Mouse (Mus musculus) frontal cortex, postnatal 36 days (tissue): ENCODE measurements around the gene Angel2.
"Not testable (repeated sequence)": the region's sequence is repeated elsewhere in the genome, so short reads cannot be mapped to it uniquely, and the experiment has no call there.

Source experiments
- DNase-seq, 2 experiments: peaks; one replicate each; pipeline ENCODE4 v3.0.0; 2022; ENCODE audit warnings: low spot score in 2 of 2

Gene Angel2

DNA sequence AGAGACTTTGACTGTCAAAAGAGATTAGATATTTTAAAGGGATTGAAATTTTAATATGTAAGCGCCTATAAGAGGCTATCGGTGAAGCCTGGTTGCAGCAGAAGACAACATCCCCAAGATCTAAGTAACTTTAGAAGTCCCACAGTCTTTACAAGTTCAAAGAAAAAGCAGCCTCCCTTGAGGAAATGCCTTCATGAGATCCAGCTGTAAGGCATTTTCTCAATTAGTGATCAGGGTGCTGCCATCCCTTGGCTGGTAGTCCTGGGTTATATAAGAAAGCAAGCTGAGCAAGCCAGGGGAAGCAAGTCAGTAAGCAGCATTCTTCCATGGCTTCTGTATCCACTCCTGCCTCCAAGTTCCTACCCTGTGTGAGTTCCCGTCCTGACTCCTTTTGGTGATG lies at the start of gene Angel2:
Gene Angel2 (plus strand): TSS at position 301 of the 400 bp plus-strand sequence.
- not testable (repeated sequence) for DNase-seq

DNA sequence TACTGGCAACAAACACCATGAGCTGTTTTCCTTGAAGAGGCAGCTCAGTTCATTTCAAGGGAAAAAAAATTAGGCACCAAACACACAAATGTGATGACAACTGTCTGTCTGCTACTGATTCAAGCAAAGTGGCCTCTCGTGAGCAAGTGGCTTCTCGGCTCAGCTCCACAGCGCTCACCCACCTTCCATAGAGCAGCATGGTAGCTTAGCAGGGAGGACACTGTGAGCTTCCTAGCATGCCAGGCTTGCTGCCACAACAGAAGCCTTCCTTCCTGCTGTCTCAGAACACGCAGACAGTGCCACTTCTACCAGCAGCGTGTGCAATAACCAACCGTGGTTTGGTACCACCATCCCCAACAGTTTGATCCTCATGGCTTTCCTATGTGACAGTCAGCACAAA lies 49.2 kb upstream of the Angel2 start:
- DNase-seq: no peak

DNA sequence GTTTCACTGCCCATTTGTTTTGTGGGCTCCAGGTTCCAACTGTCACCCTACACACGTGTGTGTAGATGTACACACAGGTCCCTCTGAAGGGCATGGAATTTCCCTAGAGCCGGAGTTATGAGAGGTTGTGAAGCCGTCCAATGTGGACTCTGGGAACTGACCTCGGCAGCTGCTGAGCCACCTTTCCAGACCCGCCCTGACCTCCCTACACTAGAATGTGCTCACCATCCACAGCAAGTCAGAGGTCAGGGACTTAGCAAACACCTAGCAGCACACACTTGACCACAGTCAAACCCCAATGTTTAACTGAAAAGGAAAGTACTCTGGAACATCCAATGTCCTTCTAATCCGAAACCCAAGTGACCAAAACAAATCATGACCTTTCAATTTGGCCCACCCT lies 44.3 kb upstream of the Angel2 start:
- no peak for DNase-seq

DNA sequence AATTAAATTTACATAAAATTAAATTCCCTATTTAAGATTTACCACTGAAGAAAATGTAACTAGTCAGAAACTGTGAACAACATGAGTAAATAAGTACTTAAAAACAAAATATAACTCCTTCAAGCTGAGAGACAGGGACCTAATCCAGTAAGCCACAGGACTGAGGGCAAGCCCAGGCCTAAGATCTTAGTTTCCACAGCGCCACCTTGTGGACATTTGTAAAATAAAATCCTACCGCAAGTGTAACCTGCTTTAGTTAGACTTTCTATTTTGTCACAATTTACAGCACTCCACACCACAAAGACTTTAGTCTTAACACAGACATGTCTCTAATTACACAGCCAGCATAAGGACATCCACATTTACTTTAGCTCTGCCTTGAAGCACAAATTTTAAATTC lies 43.5 kb upstream of the Angel2 start:
- DNase-seq: peak; percentile 32 to 56

DNA sequence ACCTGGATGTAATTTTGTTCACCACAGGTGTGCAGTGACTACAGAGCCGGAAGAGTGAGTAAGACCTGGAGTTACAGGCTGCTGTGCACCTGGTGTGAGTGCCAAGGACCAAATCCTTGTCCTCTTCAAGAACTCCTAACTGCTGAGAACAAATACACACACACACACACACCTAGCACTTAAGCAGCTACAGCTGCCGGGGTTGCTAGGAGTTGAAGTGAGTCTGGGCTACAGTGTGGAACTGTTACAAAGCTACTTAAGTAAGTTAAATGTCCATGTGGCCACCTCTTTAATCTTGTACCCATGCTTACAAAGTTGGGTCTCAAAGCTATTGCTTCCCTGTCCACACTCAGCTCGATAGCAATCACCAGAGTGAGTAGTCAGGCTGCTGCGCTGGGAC lies 38.9 kb upstream of the Angel2 start:
- DNase-seq: no peak

DNA sequence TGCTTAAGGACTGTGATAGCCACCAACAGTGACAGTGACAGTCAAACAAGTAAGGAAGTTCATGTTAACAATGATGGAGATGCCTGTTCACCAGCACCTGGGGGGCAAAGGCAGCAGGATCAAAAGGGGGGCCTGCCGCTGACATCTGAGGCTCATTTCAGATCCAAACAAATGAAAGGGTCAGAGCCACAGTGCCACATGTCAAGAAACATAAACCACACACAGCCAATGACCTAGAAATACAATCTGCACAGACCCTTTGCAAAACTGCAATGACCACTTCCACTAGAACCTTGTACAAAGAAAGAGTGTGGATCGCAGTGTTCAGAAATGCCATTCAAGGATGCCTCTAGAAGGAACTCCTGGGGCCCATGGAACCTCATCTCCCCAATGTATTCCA lies 36.9 kb upstream of the Angel2 start:
- no peak for DNase-seq

DNA sequence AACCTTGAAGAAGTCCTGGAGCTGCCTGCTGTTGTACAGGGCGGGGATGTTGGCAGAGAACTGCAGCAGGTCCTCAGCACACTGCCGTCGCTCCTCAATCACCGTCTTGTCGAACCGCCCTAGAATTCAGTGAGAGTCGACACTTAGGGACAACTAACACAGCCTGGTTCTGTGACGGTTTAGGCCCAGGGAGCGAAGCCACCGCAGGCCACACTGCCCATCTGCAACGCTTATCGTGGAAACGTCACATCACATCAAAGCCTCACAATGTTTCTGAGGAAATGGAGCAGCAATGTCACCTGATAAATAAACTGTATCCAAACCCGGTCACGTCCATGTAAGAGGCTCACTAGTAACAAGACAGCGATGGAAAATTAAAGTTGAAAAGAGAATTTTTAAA lies 36.3 kb upstream of the Angel2 start:
- DNase-seq: no peak

DNA sequence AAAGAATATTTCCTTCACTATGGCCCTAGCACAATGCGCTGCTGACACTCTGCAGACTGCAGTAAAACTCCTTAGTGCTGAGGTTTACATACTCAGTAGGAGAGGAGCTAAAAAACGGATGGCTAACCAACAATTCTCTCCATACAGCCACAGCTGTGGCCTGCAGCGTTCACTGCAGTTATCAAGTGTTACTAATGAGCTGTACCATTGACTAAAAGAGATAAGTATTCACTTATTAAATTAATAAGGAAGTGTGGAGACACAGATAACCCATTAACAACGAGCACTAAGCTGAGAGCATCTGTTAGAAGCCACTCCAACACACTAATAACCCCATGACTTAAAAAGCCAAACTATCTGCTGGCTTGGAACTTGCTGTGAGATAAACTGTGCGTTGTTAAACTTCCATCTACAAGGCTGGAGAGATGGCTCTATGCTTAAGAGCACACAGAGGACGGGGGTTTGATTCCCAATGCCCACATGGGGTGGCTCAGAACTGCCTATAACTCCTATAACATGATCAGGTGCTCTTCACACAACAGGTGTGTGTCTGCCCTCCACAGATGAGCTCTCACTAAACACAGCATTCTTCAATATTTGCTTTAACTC lies 31.2 kb upstream of the Angel2 start:
- DNase-seq: no peak

DNA sequence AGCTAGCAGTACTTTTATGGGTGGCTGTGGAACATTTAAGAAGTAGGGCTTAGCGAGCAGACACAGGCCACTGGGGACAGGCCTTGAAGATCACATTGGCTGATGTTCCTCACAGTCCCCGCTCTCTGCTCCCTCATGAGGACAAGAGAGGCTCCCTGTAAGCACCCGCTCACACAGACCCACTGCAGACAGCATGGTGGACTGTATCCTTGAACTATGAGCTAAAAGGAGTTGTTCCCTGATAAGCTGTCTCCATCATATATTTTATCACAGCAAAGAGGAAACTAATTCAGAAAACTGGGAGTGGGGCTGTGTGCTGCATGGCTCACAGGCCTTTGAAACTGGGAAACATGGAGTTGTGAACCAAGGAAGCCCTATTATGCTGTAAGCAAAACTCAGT lies 26.7 kb upstream of the Angel2 start:
- DNase-seq: no peak

DNA sequence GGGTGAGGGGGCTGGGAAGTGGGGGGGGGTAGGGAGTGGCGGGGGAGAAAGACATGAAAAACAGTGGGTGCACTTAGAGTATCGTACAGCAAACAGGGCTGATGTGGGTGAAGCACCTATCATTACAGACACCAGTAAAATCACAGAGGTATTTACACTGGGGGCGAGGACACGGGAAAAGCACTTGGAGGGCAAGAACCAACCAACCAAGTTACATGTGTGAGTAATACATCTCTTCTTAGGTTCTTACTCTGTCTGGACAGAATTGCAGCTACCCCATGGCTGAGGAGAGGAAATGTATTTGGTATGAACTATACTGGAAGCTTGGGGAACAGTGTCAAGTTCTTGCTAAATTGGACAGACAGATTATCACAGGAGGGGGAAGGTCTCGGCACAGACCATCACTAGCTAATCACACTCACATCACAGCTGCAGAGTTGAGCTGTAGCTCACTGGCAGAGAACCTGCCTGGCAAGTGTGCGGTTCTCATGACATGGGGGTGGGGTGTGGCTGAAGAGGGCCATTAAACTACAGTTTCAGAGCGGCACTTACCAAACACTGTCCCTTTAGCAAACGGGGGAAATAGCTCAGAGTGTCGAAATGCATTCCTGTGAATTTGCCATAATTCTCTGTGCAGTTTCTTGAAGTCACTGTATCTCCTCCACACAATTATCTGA lies 25.9 kb upstream of the Angel2 start:
- no peak for DNase-seq

DNA sequence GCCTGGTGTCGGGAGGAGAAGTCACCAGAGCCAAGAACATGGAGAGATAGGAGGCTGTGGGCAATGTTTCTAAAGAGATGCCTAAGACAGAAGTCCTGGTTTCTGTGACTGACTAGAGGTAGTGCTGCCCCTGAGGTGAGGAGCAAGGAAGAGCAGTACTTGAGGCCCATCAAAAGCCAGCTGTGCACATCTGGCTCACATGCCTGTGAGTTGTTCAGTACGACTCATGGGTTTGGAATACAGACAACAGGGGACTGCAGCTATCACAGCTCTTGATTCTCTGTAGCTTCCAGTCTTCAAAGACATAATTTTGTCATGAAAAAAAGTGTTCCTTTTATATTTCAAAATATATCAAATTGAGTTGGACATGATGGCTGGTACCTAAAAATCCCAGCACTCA lies 23.8 kb upstream of the Angel2 start:
- no peak for DNase-seq

DNA sequence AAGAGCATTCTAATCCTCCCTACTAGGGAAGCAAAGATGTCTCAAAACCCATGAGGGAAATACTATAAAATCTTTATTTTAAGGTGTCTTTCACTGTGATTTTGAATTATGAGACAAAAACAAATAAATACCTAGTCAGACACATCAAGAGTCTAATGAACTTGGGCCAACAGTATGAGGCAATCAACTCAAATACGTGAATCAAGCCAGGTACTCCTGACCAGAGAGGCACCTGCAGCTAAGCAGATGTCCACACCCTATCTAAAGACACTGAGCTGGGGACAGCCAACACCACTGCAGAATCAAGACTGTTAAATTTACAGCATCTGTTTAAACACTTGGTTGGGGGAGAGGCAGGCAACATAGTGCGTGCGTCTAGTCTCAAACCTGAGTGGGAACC lies 20.8 kb upstream of the Angel2 start:
- no peak for DNase-seq

DNA sequence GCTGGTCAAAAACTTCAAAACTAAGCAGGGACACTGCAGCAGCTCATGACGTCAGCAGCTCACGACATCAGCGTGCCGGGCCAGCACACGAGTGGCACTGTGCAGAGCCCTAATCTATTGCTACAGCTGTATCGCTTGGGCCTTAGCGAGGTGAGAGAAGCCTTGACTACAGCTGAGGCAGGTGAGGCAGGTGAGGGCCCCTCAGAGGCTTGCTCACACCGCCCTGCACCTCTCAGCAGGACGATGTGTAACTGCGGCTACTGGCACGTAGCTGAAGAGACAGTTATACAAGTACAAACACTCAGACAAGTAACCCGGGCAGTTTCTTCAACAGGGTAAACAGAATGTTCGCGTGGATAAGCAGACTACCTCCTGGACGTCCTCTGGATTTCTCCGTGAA lies 20.2 kb upstream of the Angel2 start:
- no peak for DNase-seq

DNA sequence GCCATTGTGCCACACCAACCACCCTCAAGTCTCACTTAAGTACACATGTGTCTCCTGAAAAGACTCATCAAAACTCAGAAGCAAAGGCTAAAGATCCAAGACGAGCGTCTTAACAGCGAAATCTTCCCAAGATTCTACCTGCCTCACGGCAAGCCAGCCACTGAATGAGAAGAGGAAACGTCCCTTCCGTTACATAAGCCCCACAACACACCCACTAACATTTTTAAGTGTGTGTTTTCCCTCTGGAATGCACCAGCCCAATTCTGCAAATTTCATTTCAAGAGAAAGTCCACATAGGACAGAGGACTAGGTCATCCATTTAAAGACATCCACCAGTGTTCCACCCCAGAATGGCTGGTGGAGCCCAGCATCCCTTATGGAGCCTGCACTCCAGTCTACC lies 14.1 kb upstream of the Angel2 start:
- DNase-seq: peak; percentile 28 to 61

DNA sequence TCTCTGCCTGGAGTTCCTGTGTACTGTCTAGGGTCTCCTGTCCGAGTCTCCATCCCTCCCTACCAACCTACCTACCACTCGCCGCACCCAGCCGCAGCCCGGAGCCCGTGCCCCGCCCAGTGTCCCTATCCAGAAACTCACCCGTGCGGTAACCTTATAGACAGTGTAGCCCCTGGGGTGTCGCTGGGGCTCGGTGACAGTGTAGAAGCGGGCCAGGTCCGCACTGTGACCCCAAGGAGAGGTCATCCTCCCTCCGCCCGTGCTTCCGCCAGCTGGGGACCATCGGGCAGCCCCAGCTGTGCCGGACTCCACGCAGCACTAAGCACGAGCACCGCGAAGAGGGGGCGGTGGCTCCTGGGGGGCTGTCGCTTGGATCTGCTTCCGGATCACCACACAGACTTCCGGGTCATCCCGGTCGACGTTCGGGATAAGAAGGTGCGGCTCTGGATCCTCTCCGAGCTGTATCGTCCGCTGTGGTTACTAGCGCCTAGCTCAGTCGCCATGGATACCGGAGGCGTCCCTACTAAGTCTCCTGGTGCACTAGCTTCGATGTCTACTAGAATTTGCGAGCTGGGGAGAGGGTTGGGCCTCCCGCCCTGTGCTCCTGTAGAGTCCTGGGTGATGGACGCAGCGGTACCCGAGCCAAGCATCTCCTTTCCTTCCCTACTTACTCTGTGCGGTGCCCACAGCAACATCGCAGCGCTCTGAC lies 13.3 kb upstream of the Angel2 start, which contains the start of gene Rps6kc1:
Gene Rps6kc1 (minus strand): TSS at position 356 of the 709 bp plus-strand sequence.
- DNase-seq: peak; percentile 81 to 84

DNA sequence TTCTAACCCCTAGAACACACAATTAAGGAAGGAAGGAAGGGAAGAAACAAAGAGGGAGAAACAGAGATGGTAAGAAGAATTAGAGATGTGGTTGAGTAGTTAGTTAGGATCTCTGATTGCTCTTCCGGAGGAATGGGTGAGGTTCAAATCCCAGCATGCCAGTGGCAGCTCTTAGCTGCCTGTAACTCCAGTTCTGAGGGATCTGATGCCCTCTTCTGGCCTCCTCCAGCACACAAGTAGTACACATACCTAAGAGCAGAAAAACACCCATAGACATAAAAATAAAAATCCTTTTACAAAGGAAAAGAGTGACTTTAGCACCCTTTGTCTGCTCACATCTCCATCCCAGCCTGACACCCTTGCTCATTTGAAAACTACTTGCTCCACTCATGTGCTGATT lies 12.3 kb upstream of the Angel2 start:
- no peak for DNase-seq

DNA sequence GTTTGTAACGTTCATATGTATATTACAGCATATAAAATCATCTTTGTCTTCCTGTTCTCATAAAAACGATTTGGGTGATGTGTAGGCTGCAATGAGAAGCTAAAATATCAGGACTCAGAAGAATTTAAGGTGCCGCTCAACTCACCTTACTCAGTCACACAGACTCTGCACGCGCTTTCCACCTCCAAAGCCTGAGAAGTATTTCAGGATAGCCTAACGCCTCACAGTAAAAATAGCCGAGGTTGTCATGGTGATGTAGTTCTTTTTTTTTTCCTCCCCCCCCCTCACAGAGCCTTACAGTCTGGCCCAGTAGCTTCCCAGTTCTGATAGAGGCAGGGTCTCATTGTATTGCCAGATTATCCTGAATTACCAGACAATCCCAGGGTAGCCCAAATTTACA lies 6.0 kb upstream of the Angel2 start:
- peak in 1 of 2 experiments; percentile 82 for DNase-seq

DNA sequence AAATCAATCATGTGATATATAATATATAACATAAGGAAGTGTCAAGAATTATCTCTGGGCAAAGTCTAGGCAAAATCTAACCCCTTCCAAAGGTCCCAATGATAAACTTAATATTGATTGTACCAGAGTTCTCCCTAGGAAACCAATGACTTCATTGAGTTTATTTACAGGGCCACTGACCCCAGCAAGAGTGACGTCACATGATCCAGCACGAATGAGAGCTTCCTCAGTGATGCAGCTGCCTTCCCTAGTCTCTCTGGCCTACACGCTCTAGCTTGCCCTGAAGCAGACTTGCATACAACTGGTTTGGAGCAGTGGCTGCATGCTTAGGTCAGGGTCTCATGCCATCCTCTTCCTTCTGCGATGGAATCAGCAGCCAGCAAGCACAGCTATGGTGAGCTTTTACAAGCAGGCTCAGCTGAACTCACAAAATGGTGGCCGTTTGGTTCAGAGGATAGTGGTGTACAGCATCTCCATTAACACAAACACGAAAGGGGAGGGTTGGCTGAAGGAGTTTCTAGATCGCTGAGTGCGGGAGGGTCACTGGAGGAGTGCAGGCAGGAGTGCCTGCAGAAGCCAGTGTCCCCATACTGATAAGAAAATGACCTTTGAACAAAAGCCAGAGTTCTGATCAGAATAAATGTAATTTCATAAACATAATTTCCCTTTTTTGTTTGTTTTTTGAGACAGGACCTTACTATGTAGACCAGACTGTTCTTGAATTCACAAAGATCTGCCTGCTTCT lies 5.0 kb upstream of the Angel2 start:
- no peak for DNase-seq

DNA sequence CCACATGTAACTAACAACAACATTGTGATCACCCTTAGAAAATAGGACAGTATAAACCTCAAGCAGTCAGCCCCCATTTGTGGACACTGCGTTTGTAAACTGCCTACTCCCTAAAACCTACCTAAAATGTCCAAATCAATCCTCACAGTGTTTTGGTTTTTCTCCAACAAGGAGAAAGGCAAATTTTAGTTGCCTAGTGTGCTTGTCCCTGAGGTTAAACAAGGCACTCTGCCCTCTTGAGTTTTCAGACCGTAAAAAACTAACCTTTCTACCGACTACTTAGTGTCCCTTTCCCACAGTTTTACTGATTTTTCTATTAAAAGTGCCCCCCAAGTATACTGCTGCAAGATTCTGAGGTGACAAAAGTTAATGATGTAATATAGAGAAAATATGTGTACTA lies 2.4 kb downstream of the Angel2 start:
- no peak for DNase-seq

DNA sequence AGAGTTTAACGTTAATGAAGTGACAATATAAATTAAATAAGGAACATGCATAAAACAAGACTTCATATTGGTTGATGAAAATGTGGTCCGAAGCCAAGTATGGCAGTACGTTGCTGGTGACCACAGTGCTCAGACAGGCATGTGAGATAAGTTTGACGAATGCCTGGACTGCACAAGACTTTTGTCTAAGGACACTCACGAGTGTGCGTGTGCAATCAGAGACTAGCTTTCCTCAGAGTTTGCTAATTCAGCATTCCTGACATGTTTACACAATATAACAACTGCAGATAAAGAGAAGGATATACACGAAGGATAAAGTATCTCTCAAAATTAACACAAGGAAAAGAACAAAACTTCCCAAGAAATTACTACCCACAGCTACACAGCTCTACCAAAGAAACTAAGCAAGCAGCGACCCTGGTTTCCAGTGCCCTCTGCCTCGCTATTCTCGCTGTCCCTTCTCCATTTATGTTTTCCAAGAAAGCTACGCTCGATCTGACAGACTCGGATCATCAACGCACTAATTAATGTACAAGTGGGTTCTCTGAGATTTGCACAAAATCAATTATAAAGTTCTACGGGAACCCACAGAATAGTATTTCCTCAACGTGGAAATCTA lies 2.9 kb downstream of the Angel2 start:
- DNase-seq: no peak

DNA sequence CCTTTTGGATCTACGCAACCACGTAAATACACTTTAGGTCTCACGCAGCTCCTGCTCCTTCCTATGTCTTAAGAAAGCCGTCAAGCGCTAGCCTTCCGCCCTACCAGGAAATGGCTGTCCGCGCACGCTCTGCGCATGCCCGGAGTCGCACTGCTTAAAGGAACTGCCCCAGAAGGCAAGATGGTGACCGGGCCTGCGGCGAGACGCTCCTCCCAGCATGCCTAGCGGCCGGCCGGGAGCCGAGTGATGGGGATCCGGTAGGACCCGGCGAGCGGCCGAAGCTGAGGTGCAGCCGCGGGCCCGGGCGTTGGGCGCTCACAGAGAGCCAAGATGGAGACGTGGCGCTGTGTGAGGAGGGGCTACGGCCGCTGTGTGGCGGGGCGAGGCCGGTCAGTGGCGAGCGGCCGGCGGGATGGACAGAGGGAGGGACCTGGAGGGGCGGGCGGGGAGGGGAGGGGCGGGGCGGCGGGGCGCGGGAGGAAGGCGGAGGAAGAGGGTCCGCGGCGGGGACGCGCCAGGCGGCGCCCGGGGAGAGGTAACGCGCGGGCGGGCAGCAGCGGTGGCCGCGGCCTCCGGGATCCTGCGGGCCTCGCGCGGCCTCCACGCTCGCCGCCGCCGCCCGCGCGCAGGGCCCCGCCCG lies 3.6 kb downstream of the Angel2 start:
- peak; percentile 98 for DNase-seq
